ENCODE assay signal across 8 mouse cellular contexts in genomic region chr12:26314959-26315358, GRCm38 (mm10).
A peak's percentile ranks its signal among the peaks of the same experiment; 100 is the strongest.
DNase-seq lines count a peak whose midpoint lies in the region; ATAC-seq lines count a peak whose summit lies in the region.
"Had no signal": no experiment of that assay in that cellular context is flagged by ENCODE, and none has a peak within 500 bp of the region (broad histone marks: within the 10 kb centered on the region; RNA-seq: fewer than 3 reads in every experiment).

No protein-coding gene starts in this region.

- H3K36me3 ChIP-seq in midbrain, embryonic 10.5 days: peaks cover 95% of the 10 kb centered on the region
- peaks cover 6% of the 10 kb centered on the region for H3K36me3 ChIP-seq in midbrain, embryonic 11.5 days (ENCODE audit: control insufficient read depth, insufficient read depth, low read length)
- H3K36me3 ChIP-seq: stomach, embryonic 15.5 days had no signal

- ATAC-seq in midbrain, embryonic 11.5 days (ENCODE audit: low FRiP score): no peak
- ATAC-seq in megakaryocyte progenitor cell, adult 5-6 weeks (replicated peaks; ENCODE audit: poor library complexity): peak; percentile 73

- H3K4me1 ChIP-seq in midbrain, embryonic 10.5 days: no peaks in the 10 kb centered on the region
- H3K4me1 ChIP-seq in midbrain, embryonic 11.5 days (ENCODE audit: control insufficient read depth, insufficient read depth, low read length): no peaks in the 10 kb centered on the region
- H3K4me1 ChIP-seq: stomach, embryonic 15.5 days had no signal

- H3K27ac ChIP-seq in midbrain, embryonic 10.5 days (replicated peaks): no peak overlapping the region
- H3K27ac ChIP-seq in midbrain, embryonic 11.5 days (ENCODE audit: low read depth, low read length): no peak overlapping the region
- H3K27ac ChIP-seq: stomach, embryonic 15.5 days had no signal

- H3K4me2 ChIP-seq in midbrain, embryonic 11.5 days: no peak overlapping the region
- H3K4me2 ChIP-seq: stomach, embryonic 15.5 days had no signal

- no peak overlapping the region for H3K9ac ChIP-seq in midbrain, embryonic 11.5 days (ENCODE audit: low read length)
- H3K9ac ChIP-seq: stomach, embryonic 15.5 days had no signal

- no peaks in the 10 kb centered on the region for H3K9me3 ChIP-seq in midbrain, embryonic 10.5 days (replicated peaks)
- no peaks in the 10 kb centered on the region for H3K9me3 ChIP-seq in midbrain, embryonic 11.5 days (ENCODE audit: control insufficient read depth, low read length)
- H3K9me3 ChIP-seq: stomach, embryonic 15.5 days had no signal

- WGBS in midbrain, embryonic 10.5 days: 54% methylated on average over 5 of the region's 5 CpGs
- 49% methylated on average over 5 of the region's 5 CpGs for WGBS in midbrain, embryonic 11.5 days

- H3K4me3 ChIP-seq in midbrain, embryonic 10.5 days: no peak overlapping the region
- H3K4me3 ChIP-seq in midbrain, embryonic 11.5 days (ENCODE audit: low read depth, low read length): no peak overlapping the region
- H3K4me3 ChIP-seq: stomach, embryonic 15.5 days had no signal

- H3K27me3 ChIP-seq in midbrain, embryonic 10.5 days (ENCODE audit: low read depth, poor library complexity, severe bottlenecking): no peaks in the 10 kb centered on the region
- no peaks in the 10 kb centered on the region for H3K27me3 ChIP-seq in midbrain, embryonic 11.5 days (ENCODE audit: control insufficient read depth, insufficient read depth, low read length)
- H3K27me3 ChIP-seq: stomach, embryonic 15.5 days had no signal

- peak; percentile 26 for DNase-seq in midbrain, embryonic 10.5 days (ENCODE audit: low spot score)
- DNase-seq in midbrain, embryonic 11.5 days (ENCODE audit: low spot score, missing footprints): no peak
- peak; percentile 46 for DNase-seq in T-cell, adult 2 months (ENCODE audit: low spot score)
- peak; percentile 55 to 65 for DNase-seq in cerebellum, postnatal 10 days
- DNase-seq in induced T-regulatory cell, adult 2 months (ENCODE audit: low read depth): peak; percentile 67
- DNase-seq in thymus, postnatal 10 days (ENCODE audit: low spot score in 2 of 2): peak; percentile 44 to 64
